Mouse (Mus musculus) naive thymus-derived CD4-positive, alpha-beta T cell, adult 5 months (primary cell): ENCODE data around the gene Dcaf4. TPM values are rescaled to one million over a fixed set of nuclear protein-coding genes. Genes with fewer than 3 reads are reported as not detected.

ENCODE experiments used
- polyA plus RNA-seq: library from polyadenylated mRNA; unstranded; fragments of 100-300 nt; shearing (Covaris generic); gene quantifications from one replicate; pipeline ENCODE4 v1.2.1, GENCODE M21; 2017

The Dcaf4 gene
- polyA plus RNA-seq: 17.0 TPM

GRCm38 (mm10) chr12:83520311-83520890 is at the start of gene Dcaf4:
Gene Dcaf4, plus strand, starts transcription at chr12:83520466.

DNA sequence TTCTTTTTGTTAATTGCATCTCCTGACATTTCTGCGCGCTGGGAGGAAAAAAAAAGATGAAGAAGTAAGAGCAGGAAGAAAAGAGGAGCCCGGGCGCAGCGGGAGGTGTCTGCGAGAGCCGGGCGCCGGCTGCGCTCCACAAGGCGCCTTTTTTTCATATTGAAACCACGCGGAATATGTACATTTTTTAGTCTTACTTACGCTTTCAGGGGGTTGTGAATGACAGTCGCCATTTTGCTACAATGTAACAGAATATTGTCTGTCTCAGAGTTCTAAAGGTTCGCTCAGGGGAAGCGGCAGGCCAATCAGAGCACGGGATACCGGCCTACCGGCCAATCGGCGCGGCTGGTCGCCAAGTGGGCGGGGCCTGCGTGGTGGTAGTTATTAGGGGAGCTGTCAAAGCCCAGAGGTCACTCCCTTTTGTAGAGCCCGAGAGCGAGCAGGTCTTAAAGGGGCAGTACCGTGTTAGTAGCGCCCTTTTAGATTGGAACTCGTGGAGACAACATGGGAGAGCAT is 32.7 kb upstream of the Dcaf4 start, which contains the start of gene Dpf3:
Gene Dpf3 (minus strand): TSS at position 241 of the 516 bp plus-strand sequence.

Other genes starting within 250 kb of the Dcaf4 start
- gene Dpf3, start 32.8 kb upstream of the Dcaf4 start, polyA plus RNA-seq: 0.39 TPM
- 12.4 TPM for gene Zfyve1, start 76.8 kb downstream of the Dcaf4 start, polyA plus RNA-seq
- 403 TPM for gene Rbm25, start 110.8 kb downstream of the Dcaf4 start, polyA plus RNA-seq
- 132 TPM for gene Psen1, start 167.7 kb downstream of the Dcaf4 start, polyA plus RNA-seq
- not detected for gene Papln, start 243.2 kb downstream of the Dcaf4 start, polyA plus RNA-seq